Mouse (Mus musculus): ENCODE results near the gene Wdr1. TPM values are rescaled to one million over a fixed set of nuclear protein-coding genes. Genes with fewer than 3 reads are reported as not detected.

Gene Wdr1
- polyA plus RNA-seq (2012; rRNA removed) = 71.4 and 79.3 TPM in 2 replicates

GRCm38 (mm10) chr5:38563121-38563520 is at the start of gene Wdr1:
TSS of gene Wdr1 (minus strand) at chr5:38563221.

GRCm38 (mm10) chr5:38502992-38503391 is 60.0 kb downstream of the Wdr1 start, which contains the start of gene Slc2a9:
TSS of gene Slc2a9 (minus strand) at chr5:38503143.

Other genes with a start within 250 kb of the Wdr1 start
- not detected in 2 replicates for gene Drd5, start 243.9 kb downstream of the Wdr1 start, polyA plus RNA-seq (2012; rRNA removed)
- gene Slc2a9, start 60.1 kb downstream of the Wdr1 start, polyA plus RNA-seq (2012; rRNA removed) = 0.34 and 0.65 TPM in 2 replicates
- 0.27 and 0.35 TPM in 2 replicates for gene Zfp518b, start 121.6 kb upstream of the Wdr1 start, polyA plus RNA-seq (2012; rRNA removed)